Mouse (Mus musculus) retina, embryonic 14.5 days (tissue): Measurements from ENCODE around the gene Galnt9.

Experiments
- DNase-seq: peaks from one replicate; pipeline ENCODE4 v3.0.0-alpha.2; 2015; ENCODE audit warnings: low spot score

Gene Galnt9

GRCm38 (mm10) chr5:110629525-110630120 is 85.5 kb downstream of the Galnt9 start:
- DNase-seq, result no peak

- no peak for DNase-seq
These were observed 92.0 kb downstream of the Galnt9 start for GRCm38 (mm10) chr5:110635951-110636707.

GRCm38 (mm10) chr5:110638306-110639074 is 94.3 kb downstream of the Galnt9 start:
- DNase-seq, result no peak

- DNase-seq, result peak; percentile 86
These were observed 95.3 kb downstream of the Galnt9 start for GRCm38 (mm10) chr5:110639459-110639858.

- no peak for DNase-seq
These were observed 102.2 kb downstream of the Galnt9 start for GRCm38 (mm10) chr5:110646377-110646776.

GRCm38 (mm10) chr5:110652719-110653648 is 108.8 kb downstream of the Galnt9 start, which contains the start of the genes Noc4l and Ddx51:
Noc4l (minus strand) TSS chr5:110653417.
Ddx51 (plus strand) TSS chr5:110653451.
- peak; percentile 99 for DNase-seq

GRCm38 (mm10) chr5:110653686-110654085 is 109.5 kb downstream of the Galnt9 start:
- DNase-seq, result no peak

- no peak for DNase-seq
These were observed 115.5 kb downstream of the Galnt9 start for GRCm38 (mm10) chr5:110659682-110660081.

GRCm38 (mm10) chr5:110664041-110664440 is 119.9 kb downstream of the Galnt9 start:
- no peak for DNase-seq

- no peak for DNase-seq
These were observed 120.7 kb downstream of the Galnt9 start for GRCm38 (mm10) chr5:110664750-110665269.

- peak; percentile 13 for DNase-seq
These were observed 121.4 kb downstream of the Galnt9 start for GRCm38 (mm10) chr5:110665486-110666121.
